In genomic region chr12:86212693-86213470, GRCm38 (mm10) we compare ENCODE assay signal across 9 mouse cellular contexts. TPM values are rescaled to one million over a fixed set of nuclear protein-coding genes. Genes with fewer than 3 reads are reported as not detected.
DNase-seq lines count a peak whose midpoint lies in the region; ATAC-seq lines count a peak whose summit lies in the region.
"Had no signal": no experiment of that assay in that cellular context is flagged by ENCODE, and none has a peak within 500 bp of the region (broad histone marks: within the 10 kb centered on the region; RNA-seq: fewer than 3 reads in every experiment).

No protein-coding gene starts in this region.

- WGBS in heart, embryonic 11.5 days (ENCODE audit: insufficient replicate concordance), result 41% methylated on average over 15 of the region's 15 CpGs

- ATAC-seq in heart, embryonic 11.5 days (replicated peaks; ENCODE audit: insufficient number of reproducible peaks, low FRiP score, low TSS enrichment), result no peak
- 0 out of 2 replicates have a peak, but pooled peaks have one; percentile 34 for ATAC-seq in megakaryocyte-erythroid progenitor cell, adult 5-6 weeks (replicated peaks; ENCODE audit: low FRiP score, low TSS enrichment, poor library complexity, severe bottlenecking)

- H3K27me3 ChIP-seq in heart, embryonic 11.5 days (ENCODE audit: control insufficient read depth, insufficient read depth, low read length), result peaks cover 62% of the 10 kb centered on the region

- no peak overlapping the region for H3K27ac ChIP-seq in heart, embryonic 11.5 days (ENCODE audit: low read depth, low read length)
- H3K27ac ChIP-seq: hindbrain, embryonic 15.5 days had no signal

- H3K4me1 ChIP-seq in heart, embryonic 11.5 days (ENCODE audit: control insufficient read depth, insufficient read depth, low read length), result peaks cover 10% of the 10 kb centered on the region; the same call in 1 of the 2 replicates

- peak; percentile 19 to 73 for DNase-seq in heart, adult 18-20 months
- DNase-seq in 416B (ENCODE audit: low read depth), result peak; percentile 47
- peak; percentile 79 for DNase-seq in adrenal gland, postnatal 14 days
- DNase-seq in heart, postnatal 4 days, result peak; percentile 84
- DNase-seq in frontal cortex, postnatal 14 days (ENCODE audit: low spot score in 2 of 2), result no peak
- DNase-seq in layer of hippocampus, adult 9-11 months, result no peak

- H3K9me3 ChIP-seq in heart, embryonic 11.5 days (replicated peaks; ENCODE audit: control insufficient read depth, low read length), result no peaks in the 10 kb centered on the region
- H3K9me3 ChIP-seq: hindbrain, embryonic 15.5 days had no signal

- no peak overlapping the region for H3K4me2 ChIP-seq in heart, embryonic 11.5 days
- H3K4me2 ChIP-seq: hindbrain, embryonic 15.5 days had no signal

- H3K4me3 ChIP-seq in heart, embryonic 11.5 days (ENCODE audit: low read depth, low read length), result no peak overlapping the region
- H3K4me3 ChIP-seq: hindbrain, embryonic 15.5 days had no signal

- no peak overlapping the region for H3K9ac ChIP-seq in heart, embryonic 11.5 days (ENCODE audit: low read depth, low read length)
- H3K9ac ChIP-seq: hindbrain, embryonic 15.5 days had no signal

- no peaks in the 10 kb centered on the region for H3K36me3 ChIP-seq in heart, embryonic 11.5 days (ENCODE audit: control insufficient read depth, insufficient read depth, low read length)
- H3K36me3 ChIP-seq: hindbrain, embryonic 15.5 days had no signal

RNA-seq across cellular contexts. Expression of gene Gpatch2l, which starts 28.8 kb away (rescaled TPM):
- total RNA-seq in heart, adult 18-20 months (2021), result 10 to 100 TPM; 11.8 to 13.3 TPM
- polyA plus RNA-seq in heart, embryonic 11.5 days (2014; fragmentation: Nextera tagmentation; extraction: Ambion mirVana), result 10.8 and 14.2 TPM in 2 replicates
- total RNA-seq in adrenal gland, postnatal 14 days (2021), result 23.3 and 25.8 TPM in 2 replicates
- total RNA-seq in heart, postnatal 4 days (2021), result 10 to 100 TPM; 17.9 to 18.3 TPM
- 16.1 and 24.5 TPM in 2 replicates for total RNA-seq in megakaryocyte-erythroid progenitor cell, adult 5-6 weeks (2014; fragmentation: Nextera tagmentation)
- 21.9 and 24.0 TPM in 2 replicates for total RNA-seq in megakaryocyte-erythroid progenitor cell, adult 5-6 weeks (2017)

Comparison
In these comparisons a context has a peak if more than half of its experiments do, and no peak if none do; other contexts are left out.
1. DNase-seq: peak in heart, adult 18-20 months (2 of 2), 416B (single experiment), adrenal gland, postnatal 14 days (single experiment) and heart, postnatal 4 days (single experiment); none in frontal cortex, postnatal 14 days (0 of 2) and layer of hippocampus, adult 9-11 months (single experiment).